Mouse (Mus musculus): ENCODE measurements around the gene Snx33. TPM values are rescaled to one million over a fixed set of nuclear protein-coding genes. Genes with fewer than 3 reads are reported as not detected.
"Not testable (repeated sequence)": the region's sequence is repeated elsewhere in the genome, so short reads cannot be mapped to it uniquely, and the experiment has no call there.

Snx33 gene
- polyA plus RNA-seq, 1 experiment from 2014 or later: 2.2 TPM

DNA sequence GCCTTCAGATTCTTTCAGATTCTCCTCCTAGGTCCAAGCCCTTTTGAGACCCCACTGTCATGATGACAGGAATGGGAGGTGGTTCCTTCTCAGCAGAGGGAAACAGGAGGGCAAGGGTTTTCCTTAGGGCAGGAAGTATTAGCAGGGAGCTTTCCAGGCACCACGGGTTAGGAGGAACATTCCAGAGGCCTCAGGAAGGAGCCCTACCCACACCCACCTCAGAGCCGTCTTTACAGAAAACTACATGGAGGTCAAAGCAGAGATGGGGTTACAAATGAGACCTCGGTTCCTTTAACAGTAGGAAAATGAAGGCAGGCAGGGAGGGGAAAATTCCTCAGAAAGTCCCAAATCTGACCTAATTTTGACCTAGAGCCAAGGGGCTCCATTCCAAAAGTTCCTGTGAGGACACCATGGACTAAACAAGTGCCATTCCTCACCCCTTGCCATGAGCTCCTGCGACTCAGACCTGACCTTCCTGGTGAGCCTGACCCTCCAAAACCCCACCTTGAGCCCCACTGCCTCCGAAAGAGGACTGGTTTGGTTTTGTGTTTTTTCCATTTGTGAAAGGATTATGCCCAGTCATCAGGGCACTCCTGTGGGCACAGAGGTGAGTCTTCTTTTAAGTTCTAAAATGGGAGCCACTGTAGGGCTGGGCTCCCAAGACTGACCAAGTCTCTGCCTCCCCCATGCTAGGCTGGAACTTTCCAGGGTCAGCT, 12.3 kb downstream of the Snx33 start:
- Histone ChIP-seq H3K4me2 (ENCODE audit: low read length) (no peak overlapping the region), H3K4me3 (replicated peaks; ENCODE audit: low read length) (no peak overlapping the region), H3K4me1 (replicated peaks; ENCODE audit: control insufficient read depth, insufficient read depth, low read length) (no peaks in the 10 kb centered on the region), H3K27me3 (replicated peaks; ENCODE audit: control insufficient read depth, insufficient read depth, low read length) (no peaks in the 10 kb centered on the region), H3K9ac (replicated peaks; ENCODE audit: low read depth, low read length) (no peak overlapping the region), H3K27ac (ENCODE audit: low read length) (no peak overlapping the region), H3K9me3 (ENCODE audit: control insufficient read depth, low read length) (no peaks in the 10 kb centered on the region), H3K36me3 (ENCODE audit: control insufficient read depth, insufficient read depth) (no peaks in the 10 kb centered on the region)
- no peak for ATAC-seq
- 84% methylated on average over 5 of the region's 5 CpGs for WGBS

DNA sequence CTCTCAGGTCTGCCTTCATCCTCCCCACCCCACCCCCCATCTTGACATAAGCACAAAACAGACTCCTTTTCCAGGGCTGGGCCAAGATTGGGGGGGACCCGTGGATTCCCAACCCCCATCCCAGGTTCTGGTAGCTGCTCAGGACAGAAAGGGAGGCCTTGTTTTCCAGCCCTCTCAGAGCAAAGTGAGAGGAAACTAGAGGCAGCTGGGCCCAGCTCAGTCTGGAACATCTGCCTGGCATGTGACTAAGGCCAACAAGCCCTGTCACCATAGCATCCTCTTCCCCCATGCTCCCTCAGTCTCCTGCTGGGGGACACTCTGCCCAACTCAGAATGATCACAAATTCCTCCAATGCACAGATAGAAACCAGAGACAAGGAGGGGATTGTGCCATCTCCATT, 13.1 kb downstream of the Snx33 start:
- ATAC-seq: no peak
- 92% methylated on average over 1 of the region's 1 CpGs for WGBS

DNA sequence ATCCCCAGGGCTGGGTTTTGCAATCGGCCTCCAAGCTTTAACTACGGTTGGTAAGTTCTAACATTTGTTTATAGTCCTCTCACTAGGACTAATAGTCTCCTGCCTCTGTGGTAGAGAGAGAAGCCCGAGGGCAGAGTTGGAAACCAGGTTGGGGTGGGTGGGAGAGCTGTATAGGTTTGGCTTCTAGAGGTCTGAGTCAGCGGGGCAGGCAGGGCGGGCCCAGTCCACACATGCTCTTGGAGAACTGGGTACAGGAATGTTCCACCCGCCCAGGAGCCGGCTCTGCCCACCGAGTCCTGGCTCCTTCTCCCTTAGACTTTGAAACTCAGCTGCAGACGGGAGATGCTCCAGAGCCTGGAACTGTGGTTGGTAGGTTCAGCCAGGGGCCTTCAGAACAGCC, 14.2 kb downstream of the Snx33 start:
- Histone ChIP-seq H3K27me3 (replicated peaks; ENCODE audit: control insufficient read depth, insufficient read depth, low read length) (no peaks in the 10 kb centered on the region), H3K27ac (ENCODE audit: low read length) (no peak overlapping the region), H3K4me3 (replicated peaks; ENCODE audit: low read length) (no peak overlapping the region), H3K36me3 (ENCODE audit: control insufficient read depth, insufficient read depth) (no peaks in the 10 kb centered on the region), H3K9me3 (ENCODE audit: control insufficient read depth, low read length) (no peaks in the 10 kb centered on the region), H3K4me1 (replicated peaks; ENCODE audit: control insufficient read depth, insufficient read depth, low read length) (no peaks in the 10 kb centered on the region), H3K4me2 (ENCODE audit: low read length) (no peak overlapping the region), H3K9ac (replicated peaks; ENCODE audit: low read depth, low read length) (no peak overlapping the region)
- WGBS: 85% methylated on average over 9 of the region's 9 CpGs
- ATAC-seq: no peak

More for the DNA sequence above, 13.1 kb downstream of the Snx33 start:
- H3K9ac ChIP-seq (replicated peaks; ENCODE audit: low read depth, low read length): no peak overlapping the region
- H3K9me3 ChIP-seq (ENCODE audit: control insufficient read depth, low read length): no peaks in the 10 kb centered on the region
- no peaks in the 10 kb centered on the region for H3K4me1 ChIP-seq (replicated peaks; ENCODE audit: control insufficient read depth, insufficient read depth, low read length)
- H3K36me3 ChIP-seq (ENCODE audit: control insufficient read depth, insufficient read depth): no peaks in the 10 kb centered on the region
- no peak overlapping the region for H3K4me2 ChIP-seq (ENCODE audit: low read length)
- H3K27me3 ChIP-seq (replicated peaks; ENCODE audit: control insufficient read depth, insufficient read depth, low read length): no peaks in the 10 kb centered on the region
- H3K27ac ChIP-seq (ENCODE audit: low read length): no peak overlapping the region
- no peak overlapping the region for H3K4me3 ChIP-seq (replicated peaks; ENCODE audit: low read length)

DNA sequence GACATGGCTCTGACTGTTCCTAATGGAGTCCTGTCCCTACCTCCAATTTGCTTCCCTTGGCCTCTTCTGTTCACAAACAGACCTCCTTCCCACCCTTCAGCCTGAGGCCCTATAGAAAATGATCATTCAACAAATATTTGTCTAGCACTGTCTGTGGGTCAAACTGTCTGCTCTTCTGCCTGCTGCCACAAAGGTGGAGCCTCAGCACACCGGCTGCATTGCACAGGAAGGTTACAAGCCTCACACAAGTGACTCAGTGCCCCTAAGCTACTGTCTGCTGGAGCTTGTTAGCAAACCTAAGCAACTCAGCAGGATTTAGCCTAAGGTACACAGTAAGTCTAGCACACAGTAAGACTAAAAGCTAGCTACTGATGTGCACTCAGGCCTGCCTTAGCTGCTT, 17.2 kb downstream of the Snx33 start:
- no peaks in the 10 kb centered on the region for H3K9me3 ChIP-seq (ENCODE audit: control insufficient read depth, low read length)
- no peak overlapping the region for H3K27ac ChIP-seq (ENCODE audit: low read length)
- no peaks in the 10 kb centered on the region for H3K27me3 ChIP-seq (replicated peaks; ENCODE audit: control insufficient read depth, insufficient read depth, low read length)
- no peak overlapping the region for H3K4me3 ChIP-seq (replicated peaks; ENCODE audit: low read length)
- 77% methylated on average over 1 of the region's 1 CpGs for WGBS
- H3K4me2 ChIP-seq (ENCODE audit: low read length): no peak overlapping the region
- no peaks in the 10 kb centered on the region for H3K36me3 ChIP-seq (ENCODE audit: control insufficient read depth, insufficient read depth)
- H3K4me1 ChIP-seq (replicated peaks; ENCODE audit: control insufficient read depth, insufficient read depth, low read length): no peaks in the 10 kb centered on the region
- no peak for ATAC-seq
- no peak overlapping the region for H3K9ac ChIP-seq (replicated peaks; ENCODE audit: low read depth, low read length)

DNA sequence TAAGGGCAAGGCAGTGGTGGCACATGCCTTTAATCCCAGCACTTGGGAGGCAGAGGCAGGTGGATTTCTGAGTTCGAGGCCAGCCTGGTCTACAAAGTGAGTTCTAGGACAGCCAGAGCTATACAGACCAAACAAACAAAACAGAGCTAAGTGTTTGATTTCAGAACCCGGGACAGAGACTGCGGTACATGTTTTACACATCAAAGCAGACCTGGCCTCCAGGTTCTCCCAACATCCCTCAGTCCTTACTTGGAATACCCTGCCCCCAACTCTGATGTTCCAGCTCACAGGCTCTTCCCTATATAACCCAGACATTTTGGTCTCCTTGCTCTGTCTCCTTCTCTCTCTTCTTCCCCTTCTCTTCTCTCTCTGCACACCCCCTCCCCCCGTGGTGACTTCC, 18.2 kb downstream of the Snx33 start:
- H3K27me3 ChIP-seq (replicated peaks; ENCODE audit: control insufficient read depth, insufficient read depth, low read length); H3K9me3 ChIP-seq (ENCODE audit: control insufficient read depth, low read length); H3K36me3 ChIP-seq (ENCODE audit: control insufficient read depth, insufficient read depth); H3K4me1 ChIP-seq (replicated peaks; ENCODE audit: control insufficient read depth, insufficient read depth, low read length); H3K9ac ChIP-seq (replicated peaks; ENCODE audit: low read depth, low read length); H3K4me2 ChIP-seq (ENCODE audit: low read length); ATAC-seq; H3K27ac ChIP-seq (ENCODE audit: low read length); H3K4me3 ChIP-seq (replicated peaks; ENCODE audit: low read length): not testable (repeated sequence)
- 65% methylated on average over 4 of the region's 4 CpGs for WGBS

DNA sequence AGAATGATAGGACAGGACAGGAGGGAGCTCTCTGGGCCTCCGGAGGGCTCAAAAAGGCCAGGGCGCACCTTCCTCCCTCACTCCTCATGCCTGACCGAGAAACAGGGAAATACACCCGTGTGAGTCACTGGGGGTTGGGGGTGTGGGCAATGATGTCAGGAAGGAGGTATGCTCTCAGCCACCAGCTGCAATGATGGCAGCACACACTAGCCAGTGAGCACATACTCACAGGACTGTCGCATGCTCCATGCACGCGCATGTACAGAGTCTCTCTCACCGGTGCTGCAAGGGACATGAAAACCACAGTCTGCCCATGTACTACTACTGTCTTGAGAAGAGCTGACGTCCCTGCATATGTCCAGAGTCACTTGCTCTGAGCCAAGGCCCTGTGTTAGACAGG, 20.6 kb downstream of the Snx33 start:
- ATAC-seq: no peak
- no peaks in the 10 kb centered on the region for H3K36me3 ChIP-seq (ENCODE audit: control insufficient read depth, insufficient read depth)
- H3K27me3 ChIP-seq (replicated peaks; ENCODE audit: control insufficient read depth, insufficient read depth, low read length): no peaks in the 10 kb centered on the region
- H3K4me1 ChIP-seq (replicated peaks; ENCODE audit: control insufficient read depth, insufficient read depth, low read length): no peaks in the 10 kb centered on the region
- H3K9ac ChIP-seq (replicated peaks; ENCODE audit: low read depth, low read length): no peak overlapping the region
- H3K4me2 ChIP-seq (ENCODE audit: low read length): no peak overlapping the region
- H3K9me3 ChIP-seq (ENCODE audit: control insufficient read depth, low read length): no peaks in the 10 kb centered on the region
- WGBS: 89% methylated on average over 9 of the region's 9 CpGs
- H3K27ac ChIP-seq (ENCODE audit: low read length): no peak overlapping the region
- H3K4me3 ChIP-seq (replicated peaks; ENCODE audit: low read length): no peak overlapping the region

DNA sequence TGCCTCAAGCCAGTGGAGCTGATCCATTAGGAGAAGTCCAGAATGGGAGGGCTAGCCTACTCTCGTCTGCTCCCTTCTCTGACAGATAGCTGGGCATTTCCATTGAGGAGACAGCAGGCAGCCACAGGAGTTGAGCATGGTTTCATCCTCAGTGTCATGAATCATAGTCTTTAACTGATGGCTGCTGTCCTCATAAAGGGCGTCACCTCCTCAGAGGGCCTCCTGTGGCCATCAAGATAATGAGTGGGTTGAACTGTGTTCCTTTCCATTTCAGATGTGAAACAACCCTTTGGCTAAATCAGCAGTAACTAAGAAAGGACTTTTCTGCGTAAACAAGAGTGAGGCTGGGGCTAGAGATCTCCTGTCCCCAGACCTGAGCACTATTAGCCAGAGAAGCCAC, 24.5 kb downstream of the Snx33 start:
- Histone ChIP-seq H3K9ac (replicated peaks; ENCODE audit: low read depth, low read length) (no peak overlapping the region), H3K4me1 (replicated peaks; ENCODE audit: control insufficient read depth, insufficient read depth, low read length) (no peaks in the 10 kb centered on the region), H3K4me2 (ENCODE audit: low read length) (no peak overlapping the region), H3K27me3 (replicated peaks; ENCODE audit: control insufficient read depth, insufficient read depth, low read length) (no peaks in the 10 kb centered on the region), H3K9me3 (ENCODE audit: control insufficient read depth, low read length) (no peaks in the 10 kb centered on the region), H3K36me3 (ENCODE audit: control insufficient read depth, insufficient read depth) (no peaks in the 10 kb centered on the region), H3K4me3 (replicated peaks; ENCODE audit: low read length) (no peak overlapping the region), H3K27ac (ENCODE audit: low read length) (no peak overlapping the region)
- ATAC-seq: no peak
- WGBS: 81% methylated on average over 3 of the region's 3 CpGs

DNA sequence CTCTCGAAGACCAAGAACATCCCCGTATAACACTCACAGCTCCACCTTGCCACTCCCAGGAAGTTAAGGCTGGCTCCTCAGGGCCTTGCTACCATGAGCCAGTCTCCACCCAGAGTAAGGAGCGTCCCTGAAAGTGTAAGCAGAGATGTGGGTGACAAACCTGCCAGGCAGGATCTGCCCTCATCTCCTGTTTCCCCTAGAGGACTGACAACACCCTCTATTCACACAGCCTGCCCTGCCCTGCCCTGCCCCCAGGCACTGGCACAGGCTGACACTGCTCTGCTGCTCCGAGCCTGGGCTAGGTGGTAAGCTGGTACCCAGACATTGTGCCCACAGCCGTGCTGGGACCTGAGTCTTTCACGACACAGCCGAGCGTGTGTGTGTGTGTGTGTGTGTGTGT, 27.0 kb downstream of the Snx33 start:
- H3K9ac ChIP-seq (replicated peaks; ENCODE audit: low read depth, low read length): no peak overlapping the region

DNA sequence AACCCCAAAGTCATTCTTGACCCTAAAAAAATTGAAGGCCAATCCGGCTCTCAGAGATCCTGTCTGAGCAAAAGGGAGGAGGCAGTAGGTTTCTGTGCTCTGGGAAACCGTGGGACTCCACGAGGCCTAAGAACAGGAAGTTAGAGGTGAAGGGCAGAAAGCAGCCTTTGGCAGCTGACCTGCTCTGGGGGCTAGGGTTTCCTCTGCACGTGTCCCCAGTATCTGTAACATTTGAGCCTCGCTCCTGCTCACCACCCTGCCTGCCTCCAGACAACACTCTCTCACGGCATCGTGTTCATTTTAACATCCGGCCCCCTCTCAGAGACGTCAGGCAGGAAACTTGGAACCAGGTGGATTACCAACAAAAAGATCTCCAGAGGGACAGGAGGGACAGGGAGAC, 27.6 kb downstream of the Snx33 start:
- no peak overlapping the region for H3K4me3 ChIP-seq (replicated peaks; ENCODE audit: low read length)
- no peaks in the 10 kb centered on the region for H3K9me3 ChIP-seq (ENCODE audit: control insufficient read depth, low read length)
- H3K27me3 ChIP-seq (replicated peaks; ENCODE audit: control insufficient read depth, insufficient read depth, low read length): no peaks in the 10 kb centered on the region
- no peak overlapping the region for H3K27ac ChIP-seq (ENCODE audit: low read length)
- H3K4me2 ChIP-seq (ENCODE audit: low read length): no peak overlapping the region
- H3K9ac ChIP-seq (replicated peaks; ENCODE audit: low read depth, low read length): no peak overlapping the region
- H3K4me1 ChIP-seq (replicated peaks; ENCODE audit: control insufficient read depth, insufficient read depth, low read length): no peaks in the 10 kb centered on the region
- no peak for ATAC-seq
- 67% methylated on average over 9 of the region's 9 CpGs for WGBS
- H3K36me3 ChIP-seq (ENCODE audit: control insufficient read depth, insufficient read depth): no peaks in the 10 kb centered on the region

More for the DNA sequence above, 27.0 kb downstream of the Snx33 start:
- no peak for ATAC-seq
- 73% methylated on average over 8 of the region's 8 CpGs for WGBS
- H3K4me2 ChIP-seq (ENCODE audit: low read length): no peak overlapping the region
- H3K9me3 ChIP-seq (ENCODE audit: control insufficient read depth, low read length): no peaks in the 10 kb centered on the region
- no peak overlapping the region for H3K27ac ChIP-seq (ENCODE audit: low read length)
- H3K36me3 ChIP-seq (ENCODE audit: control insufficient read depth, insufficient read depth): no peaks in the 10 kb centered on the region
- no peaks in the 10 kb centered on the region for H3K4me1 ChIP-seq (replicated peaks; ENCODE audit: control insufficient read depth, insufficient read depth, low read length)
- no peak overlapping the region for H3K4me3 ChIP-seq (replicated peaks; ENCODE audit: low read length)
- no peaks in the 10 kb centered on the region for H3K27me3 ChIP-seq (replicated peaks; ENCODE audit: control insufficient read depth, insufficient read depth, low read length)

DNA sequence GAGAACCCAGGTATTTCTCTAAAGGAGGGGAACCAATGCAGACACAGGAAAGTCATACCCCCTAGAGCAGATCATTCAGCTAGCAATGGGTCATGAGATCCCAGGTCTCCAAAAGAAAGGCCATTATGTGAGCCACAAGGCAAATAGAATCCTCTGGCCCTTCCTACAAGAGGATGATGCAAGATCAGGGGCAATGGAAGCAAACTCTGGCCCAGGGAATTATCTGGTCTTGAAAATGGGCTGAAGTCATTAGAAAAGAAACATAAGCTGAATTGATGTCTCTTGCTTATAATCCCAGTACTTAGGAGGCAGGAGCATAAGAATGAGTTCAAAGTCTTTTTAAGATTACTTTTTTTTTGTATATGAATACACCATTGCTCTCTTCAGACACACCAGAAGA, 28.1 kb downstream of the Snx33 start:
- no peak overlapping the region for H3K9ac ChIP-seq (replicated peaks; ENCODE audit: low read depth, low read length)

More for the DNA sequence above, 28.1 kb downstream of the Snx33 start:
- H3K36me3 ChIP-seq (ENCODE audit: control insufficient read depth, insufficient read depth): no peaks in the 10 kb centered on the region
- no peak overlapping the region for H3K4me2 ChIP-seq (ENCODE audit: low read length)
- no peak overlapping the region for H3K4me3 ChIP-seq (replicated peaks; ENCODE audit: low read length)
- no peaks in the 10 kb centered on the region for H3K4me1 ChIP-seq (replicated peaks; ENCODE audit: control insufficient read depth, insufficient read depth, low read length)
- H3K27me3 ChIP-seq (replicated peaks; ENCODE audit: control insufficient read depth, insufficient read depth, low read length): no peaks in the 10 kb centered on the region
- H3K27ac ChIP-seq (ENCODE audit: low read length): no peak overlapping the region
- no peak for ATAC-seq
- H3K9me3 ChIP-seq (ENCODE audit: control insufficient read depth, low read length): no peaks in the 10 kb centered on the region

All from forebrain, embryonic 16.5 days (tissue).